Mouse (Mus musculus): ENCODE data around the gene Atf7ip2.

GRCm38 (mm10) chr16:10280286-10280951 lies 87.9 kb downstream of the Atf7ip2 start:
- TF ChIP-seq CTCF (IDR thresholded peaks at IDR 0.05; ENCODE audit: borderline replicate concordance, insufficient read depth, low read depth, low read length) (peak; percentile 87), POLR2A (IDR thresholded peaks at IDR 0.05; ENCODE audit: borderline replicate concordance, insufficient read depth, low read length) (no peak)
